ENCODE assay signal across 19 mouse cellular contexts in the genomic region with DNA sequence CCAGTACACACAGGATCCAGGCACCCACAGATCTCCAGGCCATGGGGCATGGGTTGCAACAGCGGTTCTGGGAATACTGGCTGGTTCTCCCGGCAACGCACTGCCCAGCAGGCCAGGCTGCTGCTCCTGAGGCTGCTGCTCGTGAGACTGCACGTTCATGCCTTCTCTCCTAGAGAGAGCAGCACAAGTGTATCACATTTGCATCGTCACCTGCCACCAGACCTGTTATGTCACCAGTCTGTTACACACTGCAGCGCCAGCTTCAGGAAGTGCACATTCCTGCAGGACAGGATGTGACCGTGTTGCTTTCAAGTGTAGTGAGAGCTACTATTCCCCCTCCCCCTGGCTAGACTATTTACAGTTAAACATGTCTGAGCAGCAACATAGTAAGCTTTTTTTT. TPM values are rescaled to one million over a fixed set of nuclear protein-coding genes. Genes with fewer than 3 reads are reported as not detected.
DNase-seq lines count a peak whose midpoint lies in the region; ATAC-seq and TF ChIP-seq lines count a peak whose summit lies in the region.
"Had no signal": no experiment of that assay in that cellular context is flagged by ENCODE, and none has a peak within 500 bp of the region (broad histone marks: within the 10 kb centered on the region; RNA-seq: fewer than 3 reads in every experiment).

No protein-coding gene starts in this region.

- no peaks in the 10 kb centered on the region for H3K27me3 ChIP-seq in heart, embryonic 11.5 days (ENCODE audit: control insufficient read depth, insufficient read depth, low read length)
- no peaks in the 10 kb centered on the region for H3K27me3 ChIP-seq in kidney, adult 2 months (replicated peaks; ENCODE audit: control insufficient read depth, insufficient read depth, low read length)
- H3K27me3 ChIP-seq: embryonic facial prominence, embryonic 12.5 days; forebrain, embryonic 15.5 days; intestine, embryonic 15.5 days had no signal

- H3K4me2 ChIP-seq in heart, embryonic 11.5 days = no peak overlapping the region
- H3K4me2 ChIP-seq: embryonic facial prominence, embryonic 12.5 days; forebrain, embryonic 15.5 days; hindbrain, embryonic 14.5 days; intestine, embryonic 15.5 days had no signal

- no peak overlapping the region for H3K9ac ChIP-seq in heart, embryonic 11.5 days (ENCODE audit: low read depth, low read length)
- H3K9ac ChIP-seq: embryonic facial prominence, embryonic 12.5 days; forebrain, embryonic 15.5 days; hindbrain, embryonic 14.5 days; intestine, embryonic 15.5 days had no signal

- 74% methylated on average over 8 of the region's 8 CpGs for WGBS in heart, embryonic 11.5 days (ENCODE audit: insufficient replicate concordance)
- whole genome bisulfite sequencing in kidney, adult 2 months = 66% methylated on average over 8 of the region's 8 CpGs

- intact Hi-C loops in heart, postnatal 25 days (cut with DNase I) = no loop called here

- H3K9me3 ChIP-seq in heart, embryonic 11.5 days (replicated peaks; ENCODE audit: control insufficient read depth, low read length) = no peaks in the 10 kb centered on the region
- H3K9me3 ChIP-seq: embryonic facial prominence, embryonic 12.5 days; forebrain, embryonic 15.5 days; hindbrain, embryonic 10.5 days; intestine, embryonic 15.5 days had no signal

- peaks cover 20% of the 10 kb centered on the region for H3K4me1 ChIP-seq in heart, embryonic 11.5 days (ENCODE audit: control insufficient read depth, insufficient read depth, low read length)
- H3K4me1 ChIP-seq in kidney, adult 2 months (ENCODE audit: control insufficient read depth, insufficient read depth, low read length) = no peaks in the 10 kb centered on the region
- H3K4me1 ChIP-seq: embryonic facial prominence, embryonic 12.5 days; forebrain, embryonic 15.5 days had no signal

- peaks cover 57% of the 10 kb centered on the region for H3K36me3 ChIP-seq in heart, embryonic 11.5 days (ENCODE audit: control insufficient read depth, insufficient read depth, low read length)
- H3K36me3 ChIP-seq in kidney, adult 2 months (ENCODE audit: control insufficient read depth, insufficient read depth, low read length) = peaks cover 2% of the 10 kb centered on the region

- peak overlapping the region; percentile 22; the same call in 1 of the 2 replicates for H3K27ac ChIP-seq in heart, embryonic 11.5 days (ENCODE audit: low read depth, low read length)
- H3K27ac ChIP-seq in kidney, adult 2 months (ENCODE audit: insufficient read depth, low read depth, low read length) = no peak overlapping the region
- H3K27ac ChIP-seq: embryonic facial prominence, embryonic 12.5 days; forebrain, embryonic 15.5 days; hindbrain, embryonic 10.5 days; hindbrain, embryonic 14.5 days; intestine, embryonic 15.5 days had no signal

- H3K4me3 ChIP-seq in heart, embryonic 11.5 days (ENCODE audit: low read depth, low read length) = no peak overlapping the region
- H3K4me3 ChIP-seq in kidney, adult 2 months (ENCODE audit: insufficient read depth, low read depth, low read length) = no peak overlapping the region
- H3K4me3 ChIP-seq: embryonic facial prominence, embryonic 12.5 days; forebrain, embryonic 15.5 days; hindbrain, embryonic 10.5 days; intestine, embryonic 15.5 days had no signal

- no peak for DNase-seq in heart, postnatal 25 days (ENCODE audit: low spot score)
- no peak for DNase-seq in kidney, adult 2 months
- DNase-seq in kidney, postnatal 36 days = no peak
- DNase-seq in 416B (ENCODE audit: low read depth) = peak; percentile 17
- peak; percentile 65 for DNase-seq in brain, adult 2 months (ENCODE audit: low read depth, low spot score)
- DNase-seq in spleen, postnatal 14 days (ENCODE audit: low spot score in 2 of 2) = no peak
- DNase-seq: adrenal gland, adult 8-10 months; adrenal gland, postnatal 36 days; cerebellum, adult 11 months; cerebellum, adult 9-10 months; cerebellum, postnatal 25 days; gastrocnemius, postnatal 14 days; heart, postnatal 10 days had no signal

- no peak for TF ChIP-seq POLR2A in kidney, adult 2 months (IDR thresholded peaks at IDR 0.05; ENCODE audit: low read depth, low read length)

- 0 out of 2 replicates have a peak, but pooled peaks have one; percentile 7 for TF ChIP-seq CTCF in kidney, adult 2 months (conservative IDR thresholded peaks at IDR 0.05; ENCODE audit: insufficient read depth, insufficient read length, low read depth, low read length)

- ATAC-seq in heart, embryonic 11.5 days (replicated peaks; ENCODE audit: insufficient number of reproducible peaks, low FRiP score, low TSS enrichment) = no peak
- ATAC-seq: forebrain, embryonic 15.5 days; intestine, embryonic 15.5 days had no signal

RNA-seq across cellular contexts. Expression of a gene that starts 27.0 kb away (rescaled TPM):
- 25.4 and 31.5 TPM in 2 replicates for polyA plus RNA-seq in heart, embryonic 11.5 days (2014; fragmentation: Nextera tagmentation; extraction: Ambion mirVana)
- 10 to 100 TPM; 15.8 to 17.0 TPM for total RNA-seq in heart, postnatal 25 days (2021)
- polyA plus RNA-seq in kidney, adult 2 months (2012; rRNA removed) = 16.9 and 18.7 TPM in 2 replicates

RNA-seq across cellular contexts. Expression of a gene that starts 27.2 kb away (rescaled TPM):
- 27.9 and 30.4 TPM in 2 replicates for polyA plus RNA-seq in heart, embryonic 11.5 days (2014; fragmentation: Nextera tagmentation; extraction: Ambion mirVana)
- total RNA-seq in heart, postnatal 25 days (2021) = 1 to 10 TPM; 9.2 to 9.7 TPM
- 25.2 and 27.0 TPM in 2 replicates for polyA plus RNA-seq in kidney, adult 2 months (2012; rRNA removed)

RNA-seq across cellular contexts. Expression of a gene that starts 36.4 kb away (rescaled TPM):
- 43.0 and 54.7 TPM in 2 replicates for polyA plus RNA-seq in heart, embryonic 11.5 days (2014; fragmentation: Nextera tagmentation; extraction: Ambion mirVana)
- 10 to 100 TPM; 85.4 to 93.5 TPM for total RNA-seq in heart, postnatal 25 days (2021)
- 70.9 and 81.9 TPM in 2 replicates for polyA plus RNA-seq in kidney, adult 2 months (2012; rRNA removed)

RNA-seq across cellular contexts. Expression of a gene that starts 36.5 kb away (rescaled TPM):
- 84.8 and 112 TPM in 2 replicates for polyA plus RNA-seq in heart, embryonic 11.5 days (2014; fragmentation: Nextera tagmentation; extraction: Ambion mirVana)
- total RNA-seq in heart, postnatal 25 days (2021) = 10 to 100 TPM; 52.2 to 55.0 TPM
- polyA plus RNA-seq in kidney, adult 2 months (2012; rRNA removed) = 63.5 and 63.8 TPM in 2 replicates

Comparison
In these comparisons a context has a peak if more than half of its experiments do, and no peak if none do; other contexts are left out.
1. DNase-seq: peak in 416B (single experiment) and brain, adult 2 months (single experiment); none in heart, postnatal 25 days (single experiment), kidney, adult 2 months (single experiment), kidney, postnatal 36 days (0 of 2) and spleen, postnatal 14 days (0 of 2).